Mouse (Mus musculus) left cerebral cortex, postnatal 25 days (tissue): ENCODE measurements around the gene Nt5dc2. TPM values are rescaled to one million over a fixed set of nuclear protein-coding genes. Genes with fewer than 3 reads are reported as not detected.
A peak's percentile ranks its signal among the peaks of the same experiment; 100 is the strongest.

ENCODE experiments used
- DNase-seq, 2 experiments: peaks; one replicate each; pipeline ENCODE4 v3.0.0; 2022; ENCODE audit warnings: low spot score in 2 of 2, mixed read lengths in 1 of 2
- intact Hi-C: fragments of 180-260 bp; cut with DNase I; formaldehyde crosslinking; loops from one replicate; pipeline ENCODE4 v1.15.1; 2025
- total RNA-seq, 2 experiments: library from RNA; stranded (reverse); gene quantifications; 2 replicates each; pipeline ENCODE4 v1.2.3; 2021

The Nt5dc2 gene
- 1 to 10 TPM; 3.3 to 4.1 TPM for total RNA-seq

DNA sequence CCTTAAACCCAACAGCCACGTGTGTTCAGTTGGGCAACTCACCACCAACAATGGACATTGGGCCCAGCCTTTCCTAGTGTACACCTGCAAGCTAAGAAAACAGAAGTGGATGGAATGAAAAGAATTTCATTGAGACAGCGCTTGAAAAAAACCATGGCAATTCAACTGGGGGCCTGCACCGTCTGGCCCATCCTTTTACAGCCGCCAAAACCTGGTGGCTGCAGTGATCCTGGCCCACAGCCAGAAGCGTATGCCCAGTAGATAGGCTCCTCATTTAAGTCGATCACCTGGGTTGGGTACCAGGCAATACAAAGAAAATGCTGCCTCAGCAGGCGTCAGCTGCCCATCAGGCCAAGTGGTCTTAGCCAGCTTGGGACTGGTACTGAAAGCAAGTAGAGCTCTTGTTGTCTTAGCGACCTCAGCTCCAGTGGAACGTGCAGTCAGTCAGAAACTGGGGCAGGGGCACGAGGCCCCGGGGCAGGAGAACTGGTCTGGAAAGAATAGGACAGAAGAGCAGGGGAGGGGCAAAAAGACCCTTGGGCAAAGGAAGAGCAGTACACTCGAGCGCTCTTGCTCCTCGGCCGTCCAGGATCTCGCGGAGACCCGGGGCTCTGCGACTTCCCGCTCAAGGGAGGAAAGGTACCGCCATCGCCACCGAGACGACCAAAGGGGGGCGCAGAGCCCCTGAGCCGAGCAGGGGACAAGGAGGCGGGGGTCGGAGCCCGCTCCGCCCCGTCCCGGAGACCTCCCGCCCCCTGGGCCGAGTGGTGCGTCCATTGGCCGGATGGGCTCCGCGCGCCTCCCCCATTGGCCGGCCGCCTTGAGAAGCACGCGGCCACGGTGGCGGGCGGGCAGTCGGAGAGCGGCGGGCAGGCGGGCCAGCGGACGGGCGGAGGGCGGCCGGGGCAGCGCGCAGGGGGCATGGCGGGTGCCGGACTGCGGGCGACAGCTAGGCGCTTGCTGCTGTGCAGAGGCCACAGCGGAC lies at the start of gene Nt5dc2:
Gene Nt5dc2, plus strand, starts transcription at position 818 of the 985 bp plus-strand sequence.
- DNase-seq: peak; percentile 62 to 63
- intact Hi-C loops: loop anchor here (5.0 kb wide), 1 partner anchor 62 kb away; no protein-coding TSS in a partner anchor

DNA sequence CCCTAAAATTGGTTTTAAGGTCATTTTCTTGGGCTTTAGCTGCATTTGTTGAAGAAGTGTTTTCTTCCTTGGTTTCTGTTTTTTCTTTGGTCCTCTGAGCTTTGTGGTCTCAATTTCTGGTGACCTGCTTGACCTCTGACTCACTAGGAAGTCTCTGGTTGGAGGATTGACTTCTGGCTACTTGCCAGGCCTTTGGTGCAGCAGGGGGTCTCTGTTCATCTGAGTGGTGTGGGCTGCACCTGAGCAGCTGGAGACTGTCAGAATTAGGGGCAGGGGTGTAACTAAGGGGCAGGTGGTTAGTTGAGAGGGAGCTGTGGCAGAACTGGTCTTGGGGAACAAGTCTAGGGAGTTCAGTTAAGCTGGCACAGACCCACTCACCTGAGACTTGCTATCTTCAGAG lies 49.7 kb upstream of the Nt5dc2 start:
- intact Hi-C loops: no loop called here
- no peak for DNase-seq

DNA sequence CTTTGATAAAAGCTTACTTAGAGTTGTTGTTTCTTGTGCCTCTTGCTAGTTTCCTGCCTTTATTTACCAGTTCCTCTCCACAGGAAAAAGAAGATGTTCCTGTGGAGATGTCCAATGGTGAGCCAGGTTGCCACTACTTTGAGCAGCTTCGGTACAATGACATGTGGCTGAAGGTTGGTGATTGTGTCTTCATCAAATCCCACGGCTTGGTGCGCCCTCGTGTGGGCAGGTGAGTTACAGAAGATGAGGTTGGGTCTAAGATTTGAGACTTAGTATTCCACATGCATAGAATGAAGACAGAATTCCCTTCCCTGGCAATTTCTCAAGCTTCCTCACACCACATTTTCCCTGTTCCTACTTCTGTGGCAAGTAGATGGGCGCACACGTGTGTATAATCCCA lies 43.4 kb upstream of the Nt5dc2 start:
- intact Hi-C loops: no loop called here
- DNase-seq: no peak

DNA sequence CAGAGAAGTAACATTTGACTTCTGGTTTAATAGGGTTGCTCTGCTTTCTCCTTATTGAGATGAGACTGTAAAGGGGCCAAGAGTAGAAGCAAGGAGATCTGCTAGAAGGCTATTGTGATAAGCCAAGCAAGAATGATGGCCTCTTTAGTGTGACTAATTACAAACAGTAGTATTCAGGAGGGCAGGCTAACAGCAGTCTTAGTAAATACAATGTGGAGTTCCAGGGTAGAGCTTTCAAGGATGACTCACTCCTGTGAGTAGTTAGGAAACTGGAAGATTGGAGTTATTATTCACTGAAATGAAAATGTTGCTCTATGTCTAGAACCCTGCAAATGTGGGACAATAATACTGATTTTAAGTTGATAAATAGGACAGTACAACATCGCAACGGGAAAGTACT lies 42.3 kb upstream of the Nt5dc2 start:
- DNase-seq: no peak
- intact Hi-C loops: no loop called here

DNA sequence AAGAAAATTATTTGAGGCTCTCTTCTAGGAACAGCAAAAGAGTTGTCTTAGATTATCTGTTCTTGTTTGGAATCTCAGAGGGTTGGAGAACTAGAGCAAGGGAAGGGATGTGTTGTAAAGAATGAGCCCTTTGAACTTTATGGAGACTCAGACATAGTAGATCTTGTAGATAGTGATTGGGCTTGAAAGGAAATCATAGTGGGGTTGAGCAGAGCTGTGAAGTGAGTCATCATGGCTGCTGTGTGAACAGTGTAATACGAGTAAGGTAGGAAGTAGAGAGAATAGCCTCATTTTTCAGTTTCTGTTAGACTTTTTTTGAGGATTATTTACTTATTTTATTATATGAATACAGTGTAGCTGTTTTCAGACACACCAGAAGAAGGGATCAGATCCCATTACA lies 40.9 kb upstream of the Nt5dc2 start:
- DNase-seq: no peak
- intact Hi-C loops: no loop called here

DNA sequence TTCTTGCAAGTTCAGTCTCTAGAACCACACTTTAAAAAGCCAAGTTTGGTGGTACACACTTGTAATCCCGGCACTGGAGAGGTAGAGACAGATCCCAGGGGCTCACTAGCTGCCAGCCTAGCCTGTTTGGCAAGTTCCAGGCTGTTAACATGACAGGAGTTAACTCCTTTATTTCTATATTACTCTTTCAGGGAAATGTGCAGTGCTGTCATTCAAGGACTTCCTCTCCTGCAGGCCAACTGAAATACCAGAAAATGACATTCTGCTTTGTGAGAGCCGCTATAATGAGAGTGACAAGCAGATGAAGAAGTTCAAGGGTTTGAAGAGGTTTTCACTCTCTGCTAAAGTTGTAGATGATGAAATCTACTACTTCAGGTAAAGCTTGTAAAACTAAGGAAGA lies 25.7 kb upstream of the Nt5dc2 start:
- intact Hi-C loops: no loop called here

DNA sequence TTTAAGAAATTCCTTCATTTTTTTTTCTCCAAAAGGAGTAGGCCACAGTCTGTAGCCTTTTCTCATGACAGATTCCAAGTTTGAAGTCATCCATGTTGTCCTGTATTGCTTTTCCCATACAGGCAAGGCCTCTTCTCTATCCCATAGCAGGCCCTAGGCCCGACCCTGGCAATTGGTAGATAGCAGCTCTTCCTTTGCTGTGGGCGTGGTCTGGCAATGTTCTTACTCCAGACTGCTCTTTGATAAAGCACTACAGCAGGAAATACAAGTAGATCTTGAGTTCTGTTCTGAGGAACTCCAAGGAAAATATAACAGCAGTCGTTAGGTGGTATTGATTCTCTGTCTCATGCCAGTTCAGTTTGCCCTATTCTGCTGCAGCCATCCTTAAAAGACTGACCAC lies 20.2 kb upstream of the Nt5dc2 start:
- intact Hi-C loops: loop anchor here (5.0 kb wide), 1 partner anchor 78 kb away; no protein-coding TSS in a partner anchor
- no peak for DNase-seq

More for the DNA sequence above, 25.7 kb upstream of the Nt5dc2 start:
- no peak for DNase-seq

DNA sequence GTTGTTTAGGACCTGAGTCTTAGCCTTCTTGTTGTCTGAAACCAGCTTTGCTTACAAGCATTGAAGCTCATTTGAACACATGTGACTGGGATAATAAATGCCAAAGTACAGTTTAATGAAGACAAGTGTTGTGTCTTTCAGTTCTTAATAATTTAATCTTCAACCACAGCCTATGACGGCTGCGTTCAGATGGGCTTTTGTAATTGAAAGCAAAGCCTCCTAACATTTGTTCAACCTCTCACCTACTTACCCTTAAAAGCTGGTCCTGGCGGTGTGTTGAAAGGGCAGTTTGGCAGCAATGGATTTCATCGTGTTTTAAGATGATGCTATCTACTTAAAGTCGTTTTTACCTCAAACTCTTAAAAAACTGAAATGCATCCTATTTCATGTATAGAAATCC lies 18.7 kb upstream of the Nt5dc2 start:
- intact Hi-C loops: loop anchor here (5.0 kb wide), 1 partner anchor 80 kb away; no protein-coding TSS in a partner anchor
- DNase-seq: no peak

DNA sequence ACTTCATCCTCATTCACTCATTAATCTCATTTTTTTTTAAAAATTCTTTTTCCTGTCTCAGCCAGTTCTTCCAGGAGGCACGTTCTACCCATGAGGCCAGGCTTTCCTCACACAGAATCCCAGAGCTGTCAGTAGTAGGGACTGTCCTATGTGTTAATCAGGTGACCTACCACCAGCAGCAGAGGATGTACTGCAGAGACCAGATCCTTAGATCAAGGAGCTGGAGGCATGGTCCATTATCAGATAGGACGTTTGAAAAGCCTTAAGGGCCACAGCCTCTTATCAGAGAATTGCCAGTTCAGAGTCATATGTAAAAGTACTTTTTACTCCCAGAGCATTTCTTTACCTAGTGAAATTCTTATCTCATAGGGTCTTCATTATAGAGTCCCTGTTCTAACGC lies 16.8 kb upstream of the Nt5dc2 start:
- intact Hi-C loops: loop anchor here (5.0 kb wide), 1 partner anchor 82 kb away; no protein-coding TSS in a partner anchor
- DNase-seq: no peak

DNA sequence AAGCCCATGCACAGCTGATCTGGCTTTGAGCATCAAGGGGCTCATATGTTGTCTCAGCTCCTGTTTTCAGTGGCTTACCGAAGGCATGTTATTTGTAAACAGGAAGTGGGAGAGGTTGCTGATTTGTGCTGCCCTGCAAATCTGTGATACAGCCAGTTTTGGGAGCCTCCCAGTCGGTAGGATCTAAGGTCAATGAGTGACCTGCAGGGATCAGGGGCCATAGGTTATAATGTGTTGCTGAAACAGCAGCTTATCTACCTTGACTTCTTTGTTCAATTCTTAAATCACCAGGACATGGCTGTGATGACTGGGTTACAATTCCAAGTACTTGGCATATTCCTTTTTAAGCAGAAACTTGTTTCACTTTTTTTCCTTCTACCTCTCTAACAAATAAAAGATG lies 15.3 kb upstream of the Nt5dc2 start:
- intact Hi-C loops: no loop called here
- no peak for DNase-seq

DNA sequence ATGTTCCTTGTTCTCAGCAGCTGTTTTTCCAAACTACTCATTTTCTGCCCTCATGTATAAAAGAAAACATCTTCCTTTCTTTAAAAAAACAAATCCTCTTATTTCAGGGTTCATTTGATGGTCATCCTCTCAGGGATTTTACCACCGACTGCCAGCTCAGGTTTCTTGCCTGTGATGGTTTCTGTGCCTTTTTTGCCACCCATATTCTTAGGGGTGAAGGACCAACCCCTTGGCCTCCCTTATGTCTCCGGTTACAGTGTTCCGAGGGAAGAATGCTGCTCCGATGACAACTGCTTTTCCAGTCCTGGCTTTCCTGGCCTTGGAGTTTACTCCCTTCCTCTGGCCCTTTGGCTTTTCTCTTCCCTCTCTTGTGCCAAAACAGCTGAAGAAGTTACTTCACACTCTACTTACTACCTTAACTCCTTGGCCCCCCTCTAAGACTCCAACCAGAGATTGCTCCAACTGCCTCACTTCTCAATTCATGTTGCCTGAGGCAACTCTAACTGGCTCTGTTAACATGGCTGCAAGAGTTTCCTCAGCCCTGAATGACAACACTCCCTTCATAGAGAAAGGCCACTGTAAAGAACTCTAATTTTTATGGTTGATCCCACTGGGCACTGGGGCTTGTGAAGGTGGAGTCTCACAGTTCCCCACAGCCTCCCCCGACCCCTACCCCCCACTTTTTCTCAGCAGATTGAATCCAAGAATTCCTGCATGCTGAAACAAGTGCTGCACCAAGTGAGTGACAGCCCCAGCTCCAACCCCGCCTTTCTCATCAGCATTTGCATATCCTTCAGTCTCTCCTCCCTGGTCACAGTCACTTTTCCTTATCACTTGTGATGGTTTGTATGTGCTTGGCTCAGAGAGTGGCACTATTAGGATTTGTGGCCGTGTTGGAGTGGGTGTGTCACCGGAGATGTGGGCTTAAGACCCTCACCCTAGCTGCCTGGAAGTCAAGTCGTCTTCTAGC lies 5.5 kb upstream of the Nt5dc2 start:
- no peak for DNase-seq
- intact Hi-C loops: no loop called here

DNA sequence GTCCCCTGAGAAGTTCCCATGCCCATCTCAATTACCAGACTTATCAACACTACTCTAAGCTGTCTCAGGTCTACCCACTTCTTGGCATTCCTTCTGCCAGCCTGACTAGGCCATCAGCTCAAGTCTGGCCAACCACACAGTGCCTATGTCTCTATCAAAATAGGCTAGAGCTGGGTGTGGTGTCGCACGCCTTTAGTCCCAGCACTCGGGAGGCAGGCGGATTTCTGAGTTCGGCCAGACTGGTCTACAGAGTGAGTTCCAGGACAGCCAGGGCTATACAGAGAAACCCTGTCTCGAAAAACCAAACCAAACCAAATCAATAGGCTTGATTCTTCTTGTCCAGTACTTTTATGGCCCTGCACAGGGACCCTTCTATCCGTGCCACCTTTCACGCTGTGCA lies 4.0 kb upstream of the Nt5dc2 start:
- no peak for DNase-seq
- intact Hi-C loops: no loop called here

DNA sequence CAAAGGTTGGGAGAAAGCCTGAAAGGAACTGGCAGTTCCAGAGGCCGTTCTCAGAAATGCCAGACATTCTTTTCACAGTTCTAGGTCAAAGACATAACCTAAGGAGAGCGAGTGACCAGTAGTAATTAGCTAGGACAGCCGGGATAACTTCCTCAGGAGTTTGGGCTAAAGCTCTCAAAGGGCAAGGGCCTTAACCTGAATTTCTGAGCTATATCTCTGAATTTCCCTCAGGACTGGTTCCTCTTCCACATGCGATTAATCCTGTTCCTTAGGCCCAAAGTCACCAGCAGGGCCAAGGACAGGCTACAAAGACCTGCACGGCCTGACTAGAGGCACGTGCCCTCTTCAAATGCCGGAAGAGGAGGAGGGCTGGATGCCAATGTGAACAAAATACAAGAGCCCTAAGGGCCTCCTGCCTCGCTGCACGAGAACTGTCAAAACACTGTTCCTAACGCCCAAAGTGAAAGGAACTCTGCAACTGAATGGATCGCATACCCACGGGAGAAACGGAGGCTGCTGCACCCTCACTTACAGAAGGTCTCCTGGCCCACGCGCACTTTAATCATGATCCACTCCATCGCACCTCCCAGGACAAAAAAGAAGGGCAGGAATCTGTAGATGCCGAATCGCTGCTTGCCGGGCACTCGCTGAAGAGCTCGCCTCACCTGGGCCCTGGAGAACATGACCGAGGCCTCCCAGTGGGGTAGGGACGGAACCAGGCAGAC lies 2.6 kb upstream of the Nt5dc2 start:
- intact Hi-C loops: loop anchor here (1.0 kb wide), 1 partner anchor 78 kb away; no protein-coding TSS in a partner anchor

DNA sequence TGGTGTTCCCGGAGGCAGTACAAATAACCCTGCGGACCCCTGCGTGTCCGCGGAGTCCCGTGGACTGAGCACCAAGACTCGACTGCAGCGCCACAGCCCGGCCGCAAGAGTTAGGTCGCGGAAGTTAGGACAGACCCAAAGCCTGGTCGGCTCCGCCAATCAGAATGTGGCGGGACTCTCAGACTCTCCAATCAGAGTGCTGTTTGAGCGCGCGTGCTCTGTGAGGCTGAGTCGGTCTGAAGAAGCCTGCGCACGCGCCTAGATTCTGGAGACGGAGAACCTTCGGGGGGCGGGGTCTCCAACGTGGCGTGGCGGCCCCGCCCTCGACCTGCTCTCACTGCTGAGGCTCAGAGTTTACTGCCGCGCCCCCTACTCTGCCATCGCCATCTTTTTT lies 2.0 kb upstream of the Nt5dc2 start, which contains the start of gene Smim4:
Gene Smim4, minus strand, starts transcription at position 131 of the 394 bp plus-strand sequence.
- intact Hi-C loops: loop anchor here (1.0 kb wide), 1 partner anchor 77 kb away; no protein-coding TSS in a partner anchor
- DNase-seq: peak; percentile 97 to 99

More for the DNA sequence above, 2.6 kb upstream of the Nt5dc2 start:
- DNase-seq: no peak

DNA sequence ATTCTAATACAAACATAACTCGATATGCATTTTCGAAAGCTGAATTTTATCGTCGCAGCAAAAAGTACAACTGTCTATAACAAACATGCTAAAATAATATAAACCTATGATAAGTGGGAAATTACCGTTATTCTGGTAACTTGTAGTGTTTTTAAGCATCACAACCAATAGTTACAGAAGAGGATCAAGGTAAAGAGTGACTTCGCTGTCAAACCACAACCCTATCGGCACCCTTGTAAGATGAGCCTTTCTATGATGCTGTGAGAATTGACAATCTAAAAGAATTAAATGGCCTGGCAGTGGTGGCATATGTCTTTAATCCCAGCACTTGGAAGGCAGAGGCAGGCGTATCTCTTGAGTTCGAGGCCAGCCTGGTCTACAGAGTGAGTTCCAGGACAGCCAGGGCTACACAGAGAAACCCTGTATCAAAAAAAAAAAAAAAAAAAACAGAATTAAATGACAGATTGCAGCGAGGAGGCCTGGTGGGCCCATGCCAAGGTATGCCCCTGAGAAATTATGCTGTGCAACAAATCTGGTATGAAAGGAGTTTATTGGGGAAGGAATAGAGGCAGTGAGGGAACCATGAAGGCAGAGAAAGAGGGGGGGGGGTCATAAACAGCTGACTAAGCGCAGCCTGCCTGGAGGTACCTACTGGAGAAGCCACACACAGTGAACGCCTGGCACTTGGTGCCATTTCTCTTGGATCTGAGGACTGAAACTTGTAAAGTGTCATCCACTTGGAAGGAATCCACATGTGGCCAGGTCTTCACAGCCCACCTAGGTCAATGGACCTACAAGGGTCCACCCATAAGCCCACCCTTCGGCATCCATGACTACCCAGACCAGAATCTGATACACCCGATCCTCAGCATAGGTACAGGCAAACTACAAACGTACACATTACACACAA lies 1.3 kb upstream of the Nt5dc2 start:
- intact Hi-C loops: loop anchor here (5.0 kb wide), 1 partner anchor 63 kb away; no protein-coding TSS in a partner anchor
- no peak for DNase-seq

DNA sequence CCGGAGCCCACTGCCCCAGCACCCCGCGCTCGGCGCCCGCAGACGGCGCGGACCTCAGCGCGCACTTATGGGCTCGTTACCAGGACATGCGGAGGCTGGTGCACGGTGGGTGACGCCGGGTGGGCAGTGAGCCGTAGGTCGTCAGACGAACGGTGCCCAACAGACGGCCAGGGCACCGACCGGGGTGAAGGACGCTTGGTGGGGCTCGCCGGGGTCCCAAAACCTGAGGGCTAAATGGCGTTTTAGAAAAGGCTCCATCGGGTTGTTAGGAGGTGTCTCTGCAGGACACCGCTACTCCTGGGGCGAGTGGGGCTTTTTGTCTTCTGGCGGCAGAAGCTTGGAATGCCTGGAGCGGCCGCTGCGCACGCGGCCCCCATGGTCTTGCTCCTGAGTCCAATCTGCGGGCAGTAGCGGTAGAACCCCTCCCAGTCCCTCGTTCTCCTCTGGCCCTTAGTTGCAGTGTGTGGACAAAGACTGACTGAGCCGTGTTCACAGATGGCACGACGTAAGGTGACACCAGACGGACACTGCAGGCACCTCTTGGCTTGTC lies 494 bp downstream of the Nt5dc2 start:
- intact Hi-C loops: loop anchor here (5.0 kb wide), 1 partner anchor 61 kb away; no protein-coding TSS in a partner anchor
- DNase-seq: no peak

DNA sequence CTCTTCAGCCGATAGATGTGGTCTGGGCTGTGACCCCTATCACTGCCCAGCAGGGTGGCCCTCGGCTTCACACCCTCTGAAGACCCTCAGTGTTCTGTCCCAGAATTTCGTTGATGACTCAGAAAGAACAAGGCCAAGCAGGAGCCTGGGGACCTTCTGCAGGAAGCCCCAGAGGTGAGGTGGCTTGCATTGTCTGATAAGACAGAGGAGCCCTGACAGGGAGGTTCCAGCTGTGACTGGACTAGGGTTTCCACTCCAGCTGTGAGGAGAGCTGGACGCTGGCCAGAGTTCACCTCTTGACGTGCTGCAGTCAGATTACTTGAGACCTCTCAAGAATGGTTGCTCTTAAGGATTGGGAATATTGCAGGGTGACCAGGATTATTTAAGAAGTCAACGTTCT lies 1.2 kb downstream of the Nt5dc2 start:
- intact Hi-C loops: loop anchor here (5.0 kb wide), 1 partner anchor 60 kb away; no protein-coding TSS in a partner anchor
- DNase-seq: no peak
